Mouse (Mus musculus): ENCODE measurements around the gene Homer3. TPM values are rescaled to one million over a fixed set of nuclear protein-coding genes. Genes with fewer than 3 reads are reported as not detected.

Gene Homer3
- 54.1 and 61.1 TPM in 2 replicates for polyA plus RNA-seq (2015; fragmentation: Nextera tagmentation; extraction: Ambion mirVana)

DNA sequence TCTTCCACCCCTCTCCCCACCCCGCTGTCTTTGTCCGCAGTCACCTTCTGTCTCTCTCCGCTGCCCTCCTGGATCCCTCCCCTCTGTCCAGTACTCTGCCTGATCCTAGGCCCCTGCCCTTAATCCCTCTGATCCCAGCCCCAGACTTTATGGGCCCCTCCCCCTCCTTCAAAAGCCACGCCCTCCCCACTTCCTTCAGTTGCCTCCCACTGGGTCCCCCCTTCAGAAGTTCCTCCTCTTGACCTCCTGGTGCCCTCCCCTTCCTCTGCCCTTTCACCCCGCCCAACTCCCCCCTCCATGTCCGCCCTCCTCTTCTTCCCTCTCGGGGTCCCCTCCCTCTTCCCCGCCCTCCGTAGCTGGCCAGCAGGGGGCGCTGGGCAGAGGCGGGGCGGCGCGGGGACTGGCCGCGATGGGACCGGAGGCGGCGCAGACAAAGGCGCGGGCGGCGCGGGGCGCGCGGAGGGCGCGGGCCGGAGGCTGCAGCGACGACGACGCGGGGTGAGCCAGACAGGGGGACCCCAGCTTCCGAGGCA, at the start of gene Homer3:
Homer3 (plus strand) TSS at position 225 of the 533 bp plus-strand sequence.
- H3K4me3 ChIP-seq (ENCODE audit: low read depth, low read length): peak within 1 kb of the TSS; percentile 73
- H3K36me3 ChIP-seq (ENCODE audit: insufficient read depth, low read length): 0 out of 2 replicates have a peak, but pooled peaks cover 9% of the 10 kb centered on the region
- peak within 1 kb of the TSS; percentile 76 for H3K9ac ChIP-seq (replicated peaks; ENCODE audit: low read depth)
- DNase-seq (ENCODE audit: low spot score): peak; percentile 96
- peak within 1 kb of the TSS; percentile 75 for H3K27ac ChIP-seq (ENCODE audit: low read length)
- WGBS: 5% methylated on average over 18 of the region's 36 CpGs
- peak within 1 kb of the TSS; percentile 73 for H3K4me2 ChIP-seq (replicated peaks; ENCODE audit: low read depth, low read length)
- no peaks in the 10 kb centered on the region for H3K9me3 ChIP-seq (ENCODE audit: low read length)
- no peaks in the 10 kb centered on the region for H3K27me3 ChIP-seq (replicated peaks; ENCODE audit: insufficient read depth, low read length)
- peak; percentile 93 for ATAC-seq
- TF ChIP-seq EP300 (IDR thresholded peaks at IDR 0.05) (peak; percentile 55), CTCF (IDR thresholded peaks at IDR 0.05) (peak; percentile 91)
- peaks cover 5% of the 10 kb centered on the region; the same call in 1 of the 2 replicates for H3K4me1 ChIP-seq (ENCODE audit: insufficient read depth, low read depth, low read length)

DNA sequence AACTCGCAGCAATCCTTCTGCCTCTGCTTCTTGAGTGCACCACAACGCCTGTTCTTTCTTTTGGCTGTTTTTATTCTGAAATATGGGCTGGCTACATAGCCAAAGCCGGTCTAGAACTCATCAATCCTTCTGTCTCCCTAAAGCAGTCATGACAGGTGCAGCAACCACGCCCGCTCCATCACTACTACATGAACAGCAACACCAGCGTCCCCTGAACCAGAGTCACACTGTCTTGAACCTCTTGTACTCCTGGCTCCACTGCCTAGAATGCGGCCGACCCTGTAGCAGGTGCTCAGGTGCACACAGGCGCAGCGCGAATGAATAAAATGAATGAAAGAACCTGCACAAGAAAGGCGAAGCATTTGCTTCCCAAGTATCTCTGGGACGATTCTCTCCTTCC, 49.0 kb upstream of the Homer3 start:
- no peak for ATAC-seq
- 4% methylated on average over 13 of the region's 13 CpGs for WGBS

DNA sequence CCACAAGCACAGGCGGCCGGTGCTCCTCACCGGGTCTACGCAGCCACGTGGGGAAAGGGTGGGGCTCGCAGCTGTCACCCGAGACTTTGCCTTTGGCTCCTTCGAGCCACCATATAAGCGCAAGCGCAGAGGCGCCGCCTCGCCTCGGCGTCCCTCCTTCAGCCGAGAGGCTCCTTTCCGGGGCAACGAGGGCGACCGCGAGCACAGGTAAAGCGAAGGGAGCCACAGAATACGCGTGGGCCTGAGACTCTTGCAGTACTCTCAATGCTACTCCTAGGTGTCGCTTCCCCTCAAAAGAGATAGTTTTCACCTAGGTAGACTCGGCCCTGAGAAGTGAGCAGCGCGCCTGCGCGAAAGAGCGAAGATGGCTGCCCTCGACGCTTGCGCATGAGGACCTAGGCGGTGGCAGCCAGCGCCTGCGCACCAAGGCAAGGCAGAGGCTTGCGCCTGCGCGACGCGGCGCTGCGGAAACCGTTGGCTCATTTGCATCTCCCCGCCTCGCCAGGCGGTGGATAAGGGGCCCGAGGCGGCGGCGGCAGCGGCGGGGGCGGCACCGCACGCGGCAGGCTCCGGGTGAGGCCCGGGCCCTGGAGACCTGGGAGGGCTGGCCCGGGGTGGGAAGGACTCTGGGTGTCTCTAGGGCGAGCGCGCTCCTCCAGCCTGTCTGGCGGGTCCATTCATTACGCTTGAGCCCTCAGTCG, 48.4 kb upstream of the Homer3 start, which contains the start of the genes Sugp2 and Armc6:
Sugp2 (plus strand) TSS at position 147 of the 701 bp plus-strand sequence.
Armc6 (minus strand) TSS at position 387 of the 701 bp plus-strand sequence.
- TF ChIP-seq EP300 (IDR thresholded peaks at IDR 0.05) (no peak), CTCF (IDR thresholded peaks at IDR 0.05) (peak; percentile 21; the same call in 1 of the 2 replicates)
- no peaks in the 10 kb centered on the region for H3K27me3 ChIP-seq (replicated peaks; ENCODE audit: insufficient read depth, low read length)
- WGBS: under 1% methylated on average over 63 of the region's 67 CpGs

More for the DNA sequence above, 49.0 kb upstream of the Homer3 start:
- Histone ChIP-seq H3K27me3 (replicated peaks; ENCODE audit: insufficient read depth, low read length) (no peaks in the 10 kb centered on the region), H3K27ac (ENCODE audit: low read length) (no peak overlapping the region), H3K9me3 (ENCODE audit: low read length) (no peaks in the 10 kb centered on the region), H3K36me3 (ENCODE audit: insufficient read depth, low read length) (peaks cover 6% of the 10 kb centered on the region; the same call in 1 of the 2 replicates), H3K9ac (replicated peaks; ENCODE audit: low read depth) (peak overlapping the region; percentile 87), H3K4me3 (ENCODE audit: low read depth, low read length) (peak overlapping the region; percentile 83), H3K4me2 (replicated peaks; ENCODE audit: low read depth, low read length) (peak overlapping the region; percentile 85), H3K4me1 (ENCODE audit: insufficient read depth, low read depth, low read length) (peaks cover 6% of the 10 kb centered on the region; the same call in 1 of the 2 replicates)
- no peak for TF ChIP-seq EP300 (IDR thresholded peaks at IDR 0.05)
- TF ChIP-seq CTCF (IDR thresholded peaks at IDR 0.05): no peak
- no peak for DNase-seq (ENCODE audit: low spot score)

DNA sequence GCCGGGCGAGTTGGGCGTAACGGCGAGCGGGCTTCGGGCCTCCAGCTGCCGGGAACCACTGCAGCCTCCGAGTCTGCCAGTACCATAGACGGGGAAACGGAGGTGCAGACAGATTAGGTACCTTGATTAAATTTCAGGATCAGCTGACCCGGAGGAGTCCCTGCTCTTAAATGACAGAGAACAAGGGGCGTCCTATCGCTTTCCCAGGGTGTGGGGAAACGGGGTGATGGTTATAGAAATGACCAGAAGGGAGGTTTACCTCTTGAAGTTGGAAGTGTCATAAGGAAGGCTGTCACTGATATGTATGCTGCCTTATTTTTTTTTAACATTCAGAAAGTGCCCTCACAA, 47.9 kb upstream of the Homer3 start:
- Histone ChIP-seq H3K27ac (ENCODE audit: low read length) (no peak overlapping the region), H3K4me3 (ENCODE audit: low read depth, low read length) (peak overlapping the region; percentile 83), H3K36me3 (ENCODE audit: insufficient read depth, low read length) (peaks cover 8% of the 10 kb centered on the region; the same call in 1 of the 2 replicates), H3K4me1 (ENCODE audit: insufficient read depth, low read depth, low read length) (peaks cover 6% of the 10 kb centered on the region; the same call in 1 of the 2 replicates), H3K9me3 (ENCODE audit: low read length) (no peaks in the 10 kb centered on the region), H3K4me2 (replicated peaks; ENCODE audit: low read depth, low read length) (peak overlapping the region; percentile 85), H3K9ac (replicated peaks; ENCODE audit: low read depth) (peak overlapping the region; percentile 87; the same call in 1 of the 2 replicates), H3K27me3 (replicated peaks; ENCODE audit: insufficient read depth, low read length) (no peaks in the 10 kb centered on the region)
- TF ChIP-seq EP300 (IDR thresholded peaks at IDR 0.05) (no peak), CTCF (IDR thresholded peaks at IDR 0.05) (no peak)
- WGBS: 0% methylated on average over 15 of the region's 15 CpGs
- ATAC-seq (no peak), DNase-seq (ENCODE audit: low spot score) (no peak)

More for the DNA sequence above, 48.4 kb upstream of the Homer3 start, which contains the start of the genes Sugp2 and Armc6:
- peak within 1 kb of the TSS; percentile 87 for H3K9ac ChIP-seq (replicated peaks; ENCODE audit: low read depth)
- peak; percentile 98 for ATAC-seq
- peak within 1 kb of the TSS; percentile 85 for H3K4me2 ChIP-seq (replicated peaks; ENCODE audit: low read depth, low read length)
- H3K27ac ChIP-seq (ENCODE audit: low read length): peak within 1 kb of the TSS; percentile 95
- H3K9me3 ChIP-seq (ENCODE audit: low read length): no peaks in the 10 kb centered on the region
- H3K4me1 ChIP-seq (ENCODE audit: insufficient read depth, low read depth, low read length): peaks cover 6% of the 10 kb centered on the region; the same call in 1 of the 2 replicates
- peak within 1 kb of the TSS; percentile 83 for H3K4me3 ChIP-seq (ENCODE audit: low read depth, low read length)
- DNase-seq (ENCODE audit: low spot score): peak; percentile 98
- peaks cover 6% of the 10 kb centered on the region; the same call in 1 of the 2 replicates for H3K36me3 ChIP-seq (ENCODE audit: insufficient read depth, low read length)

DNA sequence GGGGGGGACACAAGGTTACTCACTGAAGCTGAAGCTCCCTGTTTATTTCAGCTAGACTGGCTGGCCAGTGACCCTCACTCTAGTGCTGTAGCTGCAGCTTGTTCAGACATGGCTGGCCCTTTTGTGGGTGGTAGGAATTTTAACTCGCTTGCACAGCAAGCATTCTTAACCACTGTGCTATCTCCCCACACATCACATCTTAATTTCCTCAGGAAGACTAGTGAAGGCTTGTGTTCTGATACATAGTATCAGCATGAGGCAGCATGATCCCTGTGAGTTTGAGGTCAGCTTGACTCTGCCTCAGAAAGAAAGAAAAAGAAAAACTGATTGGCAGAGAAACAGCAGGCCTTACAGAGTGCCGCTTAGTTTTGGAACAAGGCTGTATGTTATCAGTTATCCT, 44.8 kb upstream of the Homer3 start:
- DNase-seq (ENCODE audit: low spot score) (no peak), ATAC-seq (no peak)
- TF ChIP-seq CTCF (IDR thresholded peaks at IDR 0.05): no peak
- TF ChIP-seq EP300 (IDR thresholded peaks at IDR 0.05): no peak
- peaks cover 12% of the 10 kb centered on the region; the same call in 1 of the 2 replicates for H3K36me3 ChIP-seq (ENCODE audit: insufficient read depth, low read length)
- no peak overlapping the region for H3K27ac ChIP-seq (ENCODE audit: low read length)
- no peak overlapping the region for H3K9ac ChIP-seq (replicated peaks; ENCODE audit: low read depth)
- 82% methylated on average over 2 of the region's 2 CpGs for WGBS
- no peak overlapping the region for H3K4me3 ChIP-seq (ENCODE audit: low read depth, low read length)
- H3K27me3 ChIP-seq (replicated peaks; ENCODE audit: insufficient read depth, low read length): no peaks in the 10 kb centered on the region
- no peak overlapping the region for H3K4me2 ChIP-seq (replicated peaks; ENCODE audit: low read depth, low read length)
- peaks cover 6% of the 10 kb centered on the region; the same call in 1 of the 2 replicates for H3K4me1 ChIP-seq (ENCODE audit: insufficient read depth, low read depth, low read length)
- H3K9me3 ChIP-seq (ENCODE audit: low read length): no peaks in the 10 kb centered on the region

DNA sequence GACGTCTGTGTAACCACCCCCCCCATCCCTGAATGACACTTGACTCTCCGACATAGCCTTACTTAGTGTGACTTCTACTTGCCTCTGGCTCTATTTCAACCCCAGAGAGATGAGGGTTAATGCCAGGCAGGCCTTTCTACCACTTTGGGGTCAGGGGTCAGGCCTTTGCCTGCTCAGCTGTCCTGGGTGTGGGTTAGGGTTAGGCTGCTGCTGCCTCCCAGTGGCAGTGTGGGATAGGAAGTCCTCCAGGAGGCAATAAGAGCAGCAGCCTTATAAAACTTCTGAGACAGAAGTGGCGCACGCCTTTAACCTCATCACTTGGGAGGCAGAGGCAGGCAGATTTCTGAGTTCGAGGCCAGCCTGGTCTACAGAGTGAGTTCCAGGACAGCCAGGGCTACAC, 42.0 kb upstream of the Homer3 start:
- no peak overlapping the region for H3K27ac ChIP-seq (ENCODE audit: low read length)
- TF ChIP-seq EP300 (IDR thresholded peaks at IDR 0.05) (no peak), CTCF (IDR thresholded peaks at IDR 0.05) (peak; percentile 55)
- no peak overlapping the region for H3K4me2 ChIP-seq (replicated peaks; ENCODE audit: low read depth, low read length)
- DNase-seq (ENCODE audit: low spot score): peak; percentile 22
- H3K9ac ChIP-seq (replicated peaks; ENCODE audit: low read depth): no peak overlapping the region
- peak; percentile 35 for ATAC-seq
- H3K9me3 ChIP-seq (ENCODE audit: low read length): no peaks in the 10 kb centered on the region
- H3K27me3 ChIP-seq (replicated peaks; ENCODE audit: insufficient read depth, low read length): no peaks in the 10 kb centered on the region
- 84% methylated on average over 5 of the region's 5 CpGs for WGBS
- no peak overlapping the region for H3K4me3 ChIP-seq (ENCODE audit: low read depth, low read length)
- H3K36me3 ChIP-seq (ENCODE audit: insufficient read depth, low read length): peaks cover 30% of the 10 kb centered on the region; the same call in 1 of the 2 replicates
- H3K4me1 ChIP-seq (ENCODE audit: insufficient read depth, low read depth, low read length): no peaks in the 10 kb centered on the region

Data from lung, postnatal 0 days (tissue).